Mouse (Mus musculus): ENCODE measurements around the gene Adgrl2. TPM values are rescaled to one million over a fixed set of nuclear protein-coding genes. Genes with fewer than 3 reads are reported as not detected.
A peak's percentile ranks its signal among the peaks of the same experiment; 100 is the strongest.

Gene Adgrl2
- polyA plus RNA-seq, 1 experiment: 57.9 TPM

DNA sequence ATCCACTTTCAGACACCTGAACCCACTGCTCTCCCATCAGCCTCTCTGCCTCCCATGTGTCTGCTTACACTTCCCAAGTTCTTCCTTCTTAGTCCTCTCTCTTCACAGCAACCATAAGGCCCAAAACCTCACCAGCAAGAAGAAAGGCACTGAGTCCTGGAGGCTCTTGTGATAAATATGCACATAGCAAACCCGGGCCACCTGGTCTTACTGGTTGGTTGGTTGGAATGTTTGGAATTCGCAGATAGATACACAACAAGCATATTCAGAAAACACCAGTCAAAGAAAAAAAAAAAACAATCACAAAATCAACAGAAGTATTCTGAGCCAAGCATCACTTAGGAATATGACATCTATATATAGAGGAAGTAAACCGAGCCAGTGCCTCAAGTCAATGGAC lies 64.0 kb downstream of the Adgrl2 start:
- no peak for DNase-seq (ENCODE audit: extremely low spot score in 1 of 2, low spot score in 1 of 2)

- DNase-seq (ENCODE audit: extremely low spot score in 1 of 2, low spot score in 1 of 2): peak; percentile 66 to 80
Observed at GRCm38 (mm10) chr3:148922618-148923095, 67.7 kb downstream of the Adgrl2 start.

- DNase-seq (ENCODE audit: extremely low spot score in 1 of 2, low spot score in 1 of 2): no peak
Observed at GRCm38 (mm10) chr3:148921966-148922587, 68.3 kb downstream of the Adgrl2 start.

- DNase-seq (ENCODE audit: extremely low spot score in 1 of 2, low spot score in 1 of 2): no peak
Observed at GRCm38 (mm10) chr3:148920881-148921280, 69.5 kb downstream of the Adgrl2 start.

DNA sequence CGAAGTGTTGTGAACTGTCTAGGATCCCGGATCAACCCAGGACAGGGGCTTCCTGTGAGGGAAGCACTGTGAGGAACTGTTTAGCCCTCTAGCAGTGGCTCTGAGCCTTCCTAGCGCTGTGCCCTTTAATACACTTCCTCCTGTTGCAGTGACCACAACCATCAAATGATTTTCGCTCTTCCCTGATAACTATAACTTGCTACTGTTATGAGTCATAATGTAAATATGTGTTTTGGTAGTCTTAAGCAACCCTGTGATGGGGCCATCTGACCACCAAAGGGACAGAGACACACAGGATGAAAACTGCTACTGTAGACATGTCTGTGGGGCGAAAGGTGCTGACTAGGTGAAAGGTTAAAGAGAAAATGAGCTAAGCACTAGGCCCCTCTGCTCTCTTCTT lies 71.9 kb downstream of the Adgrl2 start:
- DNase-seq (ENCODE audit: extremely low spot score in 1 of 2, low spot score in 1 of 2): no peak

DNA sequence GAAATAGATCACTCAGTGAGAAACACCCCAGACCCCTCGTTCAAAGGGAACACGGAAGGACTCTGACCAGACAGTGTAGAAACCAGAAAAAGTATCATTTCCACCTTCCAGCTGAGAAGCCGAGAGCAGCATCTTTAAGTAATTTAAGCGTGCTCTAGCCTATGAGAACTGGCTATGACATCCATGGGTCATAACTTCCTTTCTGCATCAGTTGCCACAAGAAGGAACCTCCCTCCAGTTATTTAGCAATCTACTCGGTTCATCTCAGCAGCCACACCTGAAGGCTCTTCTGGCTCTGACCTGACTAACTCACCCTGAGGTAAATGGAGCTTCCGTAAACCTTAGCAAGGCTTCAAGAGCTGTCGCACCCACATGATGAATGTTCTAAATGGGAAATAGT lies 72.5 kb downstream of the Adgrl2 start:
- DNase-seq (ENCODE audit: extremely low spot score in 1 of 2, low spot score in 1 of 2): no peak

DNA sequence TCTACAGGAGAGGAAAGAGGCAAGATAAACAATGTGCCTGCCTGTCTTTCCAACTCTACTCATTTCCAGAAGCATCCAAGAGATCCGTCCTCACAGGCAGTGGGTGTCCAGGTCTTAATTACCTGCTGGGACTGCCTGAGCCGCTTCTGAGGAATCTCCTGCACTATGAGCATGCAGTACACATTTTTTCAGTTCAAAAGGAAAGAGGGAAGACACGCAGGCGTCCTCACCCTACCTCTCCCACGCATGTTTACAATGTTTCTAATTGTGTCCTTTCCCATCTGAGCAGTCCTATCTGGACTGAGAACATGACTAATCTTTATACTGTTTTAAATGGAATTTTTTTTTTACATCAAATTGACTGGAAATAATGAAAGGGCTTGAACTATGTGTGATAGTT lies 74.1 kb downstream of the Adgrl2 start:
- DNase-seq (ENCODE audit: extremely low spot score in 1 of 2, low spot score in 1 of 2): peak in 1 of 2 experiments; percentile 53

DNA sequence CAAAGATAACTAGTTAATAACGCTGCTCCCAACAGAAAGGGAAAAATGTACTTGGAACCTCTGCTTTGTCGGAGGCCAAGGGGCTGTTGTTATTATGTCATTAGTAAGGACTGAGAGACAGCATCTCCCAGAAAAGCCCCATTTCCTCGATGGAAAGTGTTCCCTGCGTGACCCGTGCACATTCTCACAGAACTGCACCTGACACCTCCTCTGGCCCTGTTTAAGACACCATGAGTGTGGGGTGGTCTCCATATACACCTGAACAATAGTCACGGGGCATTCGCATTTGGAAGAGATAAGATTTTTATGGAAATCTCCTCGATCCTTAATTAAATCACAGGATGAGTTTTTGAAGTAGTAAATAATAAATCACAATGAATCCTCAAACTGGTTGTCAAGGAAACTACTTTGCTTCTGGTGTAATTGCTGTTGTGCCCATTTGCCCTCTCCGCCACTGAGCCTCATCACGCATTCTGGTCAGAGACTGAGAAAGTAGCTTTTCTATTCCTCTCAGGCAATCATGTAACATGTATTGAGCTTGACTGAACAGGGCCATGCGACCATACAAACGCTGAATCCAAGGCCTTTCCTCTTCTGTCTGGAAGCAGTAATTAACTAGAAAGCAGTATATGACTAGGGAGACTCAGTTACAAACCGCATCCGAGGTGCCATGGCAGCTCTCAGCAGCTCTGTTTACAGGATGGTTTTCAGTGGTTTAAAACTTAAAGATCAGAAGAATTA lies 77.2 kb downstream of the Adgrl2 start:
- no peak for DNase-seq (ENCODE audit: extremely low spot score in 1 of 2, low spot score in 1 of 2)

DNA sequence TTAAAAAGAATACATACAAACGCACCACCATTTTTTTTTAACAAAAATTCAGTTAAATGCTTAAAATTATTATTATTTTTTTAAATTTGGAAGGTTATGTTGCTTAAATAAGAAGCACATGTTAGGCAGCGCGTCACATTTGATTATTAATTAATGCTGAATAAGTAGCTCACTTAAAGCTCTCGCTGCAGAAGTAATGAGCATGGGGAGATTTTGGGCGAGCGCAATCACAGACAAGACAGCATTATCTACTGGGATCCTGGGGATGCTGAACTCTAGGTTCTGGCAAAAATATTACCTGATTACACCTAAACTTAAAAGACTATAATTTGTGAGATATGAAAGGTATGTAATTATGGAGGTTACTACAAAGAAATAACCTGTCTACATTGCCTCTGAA lies 77.8 kb downstream of the Adgrl2 start:
- no peak for DNase-seq (ENCODE audit: extremely low spot score in 1 of 2, low spot score in 1 of 2)

DNA sequence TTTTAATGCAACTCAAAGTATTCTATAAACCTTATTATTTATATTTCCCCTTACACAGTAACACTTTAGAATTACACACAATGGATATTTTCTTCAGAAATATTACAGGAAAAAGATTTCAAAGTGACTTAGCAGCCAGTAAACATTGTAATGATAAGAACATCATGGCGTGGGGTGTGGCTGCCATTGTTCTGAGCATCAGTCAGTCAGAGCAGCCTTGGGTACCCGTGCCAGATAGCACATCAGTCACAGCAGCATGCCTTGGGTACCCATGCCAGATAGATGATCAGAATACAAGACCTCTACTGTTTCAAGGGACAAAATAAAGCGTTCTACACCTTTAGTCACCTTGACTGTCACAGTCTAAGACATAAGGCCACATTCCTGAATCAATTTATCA lies 82.5 kb downstream of the Adgrl2 start:
- DNase-seq (ENCODE audit: extremely low spot score in 1 of 2, low spot score in 1 of 2): no peak

DNA sequence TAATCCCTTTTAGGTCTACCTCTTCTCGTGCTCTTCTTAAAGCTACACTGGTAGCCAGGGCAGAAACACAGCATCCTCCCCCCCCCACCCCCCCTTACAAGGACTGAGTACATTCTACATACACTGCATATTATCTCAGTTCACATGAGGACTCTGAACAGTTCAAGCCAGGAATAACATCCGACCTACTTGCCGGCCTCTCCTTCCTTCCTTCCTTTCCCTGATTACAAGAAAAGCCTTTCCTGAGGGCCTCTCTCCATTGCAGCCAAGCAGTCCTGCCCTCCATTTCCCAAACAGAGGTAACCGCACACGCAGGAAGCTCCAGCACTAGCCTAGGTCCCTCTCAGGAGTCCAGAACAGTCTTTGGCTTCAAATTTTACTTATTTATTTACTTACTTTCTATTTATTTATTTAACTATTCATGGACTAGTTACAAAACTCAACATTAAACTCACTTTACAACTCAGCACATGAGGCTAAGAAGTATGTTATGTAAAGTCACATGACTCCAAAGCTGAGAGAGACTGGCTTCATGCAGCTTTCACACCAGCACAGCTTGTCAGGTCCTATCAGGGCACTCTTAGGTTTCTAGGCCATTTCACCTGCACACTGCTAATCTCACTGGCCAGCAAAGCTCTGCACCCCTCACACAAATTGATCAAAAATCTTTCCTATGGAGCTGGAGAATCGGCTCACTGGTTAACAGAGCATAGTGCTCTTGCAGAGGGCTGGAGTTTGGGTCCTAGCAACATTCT lies 83.2 kb downstream of the Adgrl2 start:
- DNase-seq (ENCODE audit: extremely low spot score in 1 of 2, low spot score in 1 of 2): no peak

DNA sequence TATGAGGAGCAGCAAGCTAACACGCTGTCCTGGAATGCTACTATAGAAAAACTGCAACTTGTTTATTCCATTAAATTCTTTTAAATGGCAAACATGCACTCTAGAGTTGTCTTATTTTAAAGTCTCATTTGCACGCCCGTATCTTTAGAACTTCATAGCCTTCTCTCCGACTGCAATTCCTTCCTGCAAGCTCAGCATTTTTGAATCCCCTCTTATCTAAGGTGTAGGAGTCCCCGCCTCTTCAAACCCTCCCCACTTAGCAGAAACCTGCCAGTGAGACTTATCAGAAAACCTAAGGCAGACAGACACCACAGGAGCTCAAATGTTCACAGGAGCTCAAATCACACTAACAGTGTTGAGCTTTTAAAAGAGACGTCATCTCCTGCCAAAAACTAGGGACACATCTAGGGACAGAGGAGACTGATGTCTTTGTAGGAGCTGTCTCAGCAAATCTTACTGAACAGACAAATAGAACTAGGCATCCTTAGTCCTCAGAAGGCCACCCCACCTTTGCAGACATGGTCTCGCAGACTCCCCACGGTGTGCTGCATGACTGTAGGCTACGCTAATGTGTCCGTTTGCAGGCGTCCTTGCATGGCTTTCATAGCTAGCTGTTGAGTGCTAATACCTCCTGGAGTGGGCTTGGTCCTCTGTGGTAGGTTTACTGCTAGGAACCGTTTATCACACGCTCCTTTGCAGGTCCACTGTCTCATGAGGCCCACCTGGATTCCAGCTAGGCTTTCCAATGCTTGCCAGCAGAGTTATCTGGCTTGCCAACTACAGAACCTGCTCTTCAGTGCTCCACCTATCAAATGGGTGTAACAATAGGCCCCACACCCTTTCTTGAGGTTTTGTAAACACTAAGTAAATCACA lies 84.2 kb downstream of the Adgrl2 start:
- no peak for DNase-seq (ENCODE audit: extremely low spot score in 1 of 2, low spot score in 1 of 2)

GRCm38 (mm10) chr3:148905435-148905834 lies 84.9 kb downstream of the Adgrl2 start:
- no peak for DNase-seq (ENCODE audit: extremely low spot score in 1 of 2, low spot score in 1 of 2)

GRCm38 (mm10) chr3:148899857-148900256 lies 90.5 kb downstream of the Adgrl2 start:
- DNase-seq (ENCODE audit: extremely low spot score in 1 of 2, low spot score in 1 of 2): no peak

DNA sequence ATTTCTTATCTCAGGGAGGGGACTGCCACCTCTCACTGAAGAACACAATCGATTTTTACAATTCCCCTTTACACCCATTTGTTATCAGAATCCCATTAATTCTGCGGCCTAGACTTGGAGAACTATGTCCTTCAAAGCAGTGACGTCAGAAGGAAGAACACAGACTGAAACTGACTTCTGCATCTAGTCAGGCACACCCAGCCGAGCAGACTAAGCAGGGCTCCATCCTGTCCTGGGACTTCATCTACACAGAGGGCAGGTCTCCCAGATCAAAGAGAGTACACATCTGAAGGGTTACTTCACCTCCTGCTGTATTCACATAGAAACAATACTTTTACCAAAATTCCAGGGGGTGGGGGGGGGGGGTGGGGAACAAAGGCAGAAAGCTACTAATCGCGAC lies 90.9 kb downstream of the Adgrl2 start:
- no peak for DNase-seq (ENCODE audit: extremely low spot score in 1 of 2, low spot score in 1 of 2)

- no peak for DNase-seq (ENCODE audit: extremely low spot score in 1 of 2, low spot score in 1 of 2)
Observed at GRCm38 (mm10) chr3:148898535-148899250, 91.7 kb downstream of the Adgrl2 start.

GRCm38 (mm10) chr3:148896281-148896680 lies 94.1 kb downstream of the Adgrl2 start:
- no peak for DNase-seq (ENCODE audit: extremely low spot score in 1 of 2, low spot score in 1 of 2)

DNA sequence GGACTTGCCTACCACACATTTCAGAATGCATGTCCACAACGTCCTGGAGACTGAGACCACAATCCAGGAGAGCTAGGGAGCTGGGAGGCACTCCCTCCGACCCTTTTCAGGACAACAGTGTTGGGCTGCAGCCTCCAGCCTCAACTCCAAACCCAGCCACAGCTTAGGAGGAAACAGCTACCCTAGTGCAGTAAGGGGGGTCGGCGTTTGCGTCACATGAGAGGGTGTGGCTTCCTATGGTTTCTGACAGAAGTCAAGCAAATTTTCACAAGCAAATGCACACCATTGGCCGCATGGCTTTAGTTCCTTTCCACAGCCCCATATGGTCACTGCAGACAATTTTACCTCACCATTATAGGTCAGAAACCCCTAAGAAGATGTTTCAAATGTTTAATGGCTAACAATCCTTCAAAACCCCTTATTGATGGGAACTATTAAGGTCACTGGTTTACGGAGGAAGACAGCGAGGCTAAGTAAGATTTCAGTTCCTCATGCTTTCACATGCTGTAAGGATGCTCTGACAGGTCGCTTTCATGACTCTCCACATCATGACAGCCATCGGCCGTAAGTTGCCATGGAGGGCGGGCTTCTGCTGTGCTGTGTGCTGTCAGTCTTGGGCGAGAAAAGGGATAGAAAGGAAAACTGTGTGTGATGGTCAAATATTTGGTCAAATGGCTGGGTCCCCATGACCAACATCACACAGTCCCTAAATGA lies 94.8 kb downstream of the Adgrl2 start:
- DNase-seq (ENCODE audit: extremely low spot score in 1 of 2, low spot score in 1 of 2): no peak

DNA sequence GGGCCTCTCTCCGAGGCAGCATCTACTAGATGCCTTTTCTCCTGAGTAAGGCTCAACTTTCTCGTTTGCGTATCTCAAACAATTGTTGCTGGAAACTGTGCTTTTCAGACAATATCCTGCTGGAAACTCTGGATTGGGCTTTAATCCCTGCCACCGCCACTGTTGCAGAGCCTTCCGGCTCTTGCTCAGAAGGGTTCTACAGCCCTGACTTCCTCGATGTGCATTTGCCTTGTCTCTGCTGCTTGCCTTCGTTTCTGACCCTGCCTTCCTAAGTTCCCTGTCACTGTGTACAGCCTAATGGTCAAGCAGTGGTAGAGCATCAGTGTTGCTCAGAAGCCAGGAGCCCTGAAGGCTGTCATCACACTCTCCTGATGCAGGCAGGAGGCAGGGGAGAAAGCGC lies 95.5 kb downstream of the Adgrl2 start:
- DNase-seq (ENCODE audit: extremely low spot score in 1 of 2, low spot score in 1 of 2): no peak
